Mouse (Mus musculus) midbrain, embryonic 11.5 days (tissue): Measurements from ENCODE around the gene Fam8a1. TPM values are rescaled to one million over a fixed set of nuclear protein-coding genes. Genes with fewer than 3 reads are reported as not detected.

Experiments
- ATAC-seq: fragments of 200-750 bp; cut with Nextera tagmentation; 2 replicates; pipeline ENCODE4 v1.8.0; 2017; ENCODE audit warnings: moderate TSS enrichment, moderate library complexity; ENCODE audit not compliant: low FRiP score
- DNase-seq: peaks from one replicate; pipeline ENCODE4 v3.0.0; 2015; ENCODE audit warnings: low spot score; ENCODE audit errors: missing footprints
- H3K27ac ChIP-seq: fragments of 300-500 bp; sonication (generic); 2 replicates; pipeline ENCODE4 v1.5.1; 2014; ENCODE audit warnings: low read depth, low read length
- H3K27me3 ChIP-seq: fragments of 300-500 bp; sonication (generic); 2 replicates; pipeline ENCODE4 v1.6.1; 2014; ENCODE audit warnings: mild to moderate bottlenecking, low read length, moderate library complexity, mixed read lengths; ENCODE audit not compliant: control insufficient read depth, insufficient read depth
- H3K36me3 ChIP-seq: fragments of 300-500 bp; sonication (generic); 2 replicates; pipeline ENCODE4 v1.6.1; 2014; ENCODE audit warnings: mild to moderate bottlenecking, low read length, moderate library complexity, mixed read lengths; ENCODE audit not compliant: control insufficient read depth, insufficient read depth
- H3K4me1 ChIP-seq: fragments of 300-500 bp; sonication (generic); 2 replicates; pipeline ENCODE4 v1.6.1; 2014; ENCODE audit warnings: low read length; ENCODE audit not compliant: control insufficient read depth, insufficient read depth
- H3K4me2 ChIP-seq: fragments of 300-500 bp; sonication (generic); 2 replicates; pipeline ENCODE4 v1.6.1; 2014; ENCODE audit warnings: mild to moderate bottlenecking, moderate library complexity
- H3K4me3 ChIP-seq: fragments of 300-500 bp; sonication (generic); 2 replicates; pipeline ENCODE4 v1.5.1; 2014; ENCODE audit warnings: low read depth, low read length
- H3K9ac ChIP-seq: fragments of 300-500 bp; sonication (generic); 2 replicates; pipeline ENCODE4 v1.6.1; 2014; ENCODE audit warnings: low read length
- H3K9me3 ChIP-seq: fragments of 300-500 bp; sonication (generic); 2 replicates; pipeline ENCODE4 v1.6.1; 2016; ENCODE audit warnings: low read length; ENCODE audit not compliant: control insufficient read depth
- WGBS: fragments of 180-500 bp; shearing (Covaris S2); extraction: QIAGEN DNeasy Blood & Tissue Kit; methylation state at CpG from one replicate; pipeline ENCODE4 v1.1.7; 2014; 5-methylcytosine and 5-hydroxymethylcytosine counted together
- polyA plus RNA-seq: library from polyadenylated mRNA; unstranded; fragments of >200 nt; fragmentation: Nextera tagmentation; extraction: Ambion mirVana; gene quantifications from 2 replicates; pipeline ENCODE4 v1.2.1, GENCODE M21; 2014

Fam8a1 gene
- polyA plus RNA-seq, result 12.6 and 13.9 TPM in 2 replicates

DNA sequence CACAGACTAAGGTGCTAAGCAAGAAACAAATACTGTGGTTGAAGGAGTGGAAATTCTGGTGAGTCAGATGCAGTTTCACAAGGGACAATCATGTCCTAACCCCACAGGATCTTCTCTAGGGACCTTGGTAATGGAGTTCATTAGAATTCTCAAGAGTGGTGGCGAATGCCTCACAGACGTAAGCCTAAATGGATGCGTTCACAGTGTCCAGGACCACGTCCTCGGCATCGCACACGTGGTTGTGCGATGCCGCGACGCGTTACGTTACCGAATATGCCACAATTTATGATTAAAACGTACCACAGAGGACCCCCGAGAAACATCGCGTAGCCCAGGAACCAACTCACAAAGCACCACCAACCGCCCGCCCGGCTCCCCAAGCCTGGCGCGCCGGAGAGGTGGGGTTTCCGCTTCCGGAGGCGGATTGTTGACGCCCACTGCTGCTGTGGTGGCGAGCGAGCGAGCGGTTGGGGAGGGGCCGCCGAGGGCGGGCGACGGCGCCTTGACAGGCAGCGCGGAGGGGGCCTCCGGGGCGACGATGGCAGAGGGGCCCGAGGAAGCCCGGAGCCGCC lies at the start of gene Fam8a1:
Gene Fam8a1 (plus strand): TSS at position 475 of the 572 bp plus-strand sequence.
- peaks cover 6% of the 10 kb centered on the region; the same call in 1 of the 2 replicates for H3K36me3 ChIP-seq
- ATAC-seq (peak; percentile 94), DNase-seq (peak; percentile 100)
- H3K4me1 ChIP-seq, result peaks cover 6% of the 10 kb centered on the region
- WGBS, result 1% methylated on average over 40 of the region's 46 CpGs
- peak within 1 kb of the TSS; percentile 4; the same call in 1 of the 2 replicates for H3K27ac ChIP-seq
- peak within 1 kb of the TSS; percentile 73 for H3K9ac ChIP-seq
- no peaks in the 10 kb centered on the region for H3K9me3 ChIP-seq
- H3K27me3 ChIP-seq, result no peaks in the 10 kb centered on the region
- H3K4me3 ChIP-seq, result peak within 1 kb of the TSS; percentile 95
- peak within 1 kb of the TSS; percentile 91 for H3K4me2 ChIP-seq

DNA sequence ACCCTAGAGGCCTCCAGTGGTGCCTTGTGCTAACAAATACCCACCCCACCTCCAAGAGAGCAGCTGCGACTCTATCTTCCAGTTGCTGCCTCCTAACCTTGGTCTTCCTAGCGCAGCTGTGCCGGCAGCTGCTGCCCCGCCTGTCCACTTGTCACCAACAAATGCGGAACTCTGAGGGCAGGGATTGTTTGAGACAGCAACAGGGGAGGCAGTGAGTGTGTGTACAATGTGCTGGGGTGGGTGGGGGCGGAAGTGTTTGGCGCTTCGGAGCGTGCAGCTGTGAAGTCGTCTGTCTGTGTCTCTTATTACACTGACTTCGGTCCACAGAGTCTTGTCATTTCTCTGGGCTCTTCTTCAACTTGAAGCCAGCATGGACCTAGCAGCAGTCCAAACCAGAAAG lies 49.7 kb upstream of the Fam8a1 start:
- DNase-seq (no peak), ATAC-seq (no peak)
- no peak overlapping the region for H3K9ac ChIP-seq
- no peaks in the 10 kb centered on the region for H3K9me3 ChIP-seq
- H3K4me2 ChIP-seq, result no peak overlapping the region
- H3K27ac ChIP-seq, result peak overlapping the region; percentile 4; the same call in 1 of the 2 replicates
- 62% methylated on average over 11 of the region's 11 CpGs for WGBS
- no peaks in the 10 kb centered on the region; the same call in 1 of the 2 replicates for H3K4me1 ChIP-seq
- no peaks in the 10 kb centered on the region for H3K36me3 ChIP-seq
- H3K4me3 ChIP-seq, result no peak overlapping the region
- no peaks in the 10 kb centered on the region for H3K27me3 ChIP-seq

DNA sequence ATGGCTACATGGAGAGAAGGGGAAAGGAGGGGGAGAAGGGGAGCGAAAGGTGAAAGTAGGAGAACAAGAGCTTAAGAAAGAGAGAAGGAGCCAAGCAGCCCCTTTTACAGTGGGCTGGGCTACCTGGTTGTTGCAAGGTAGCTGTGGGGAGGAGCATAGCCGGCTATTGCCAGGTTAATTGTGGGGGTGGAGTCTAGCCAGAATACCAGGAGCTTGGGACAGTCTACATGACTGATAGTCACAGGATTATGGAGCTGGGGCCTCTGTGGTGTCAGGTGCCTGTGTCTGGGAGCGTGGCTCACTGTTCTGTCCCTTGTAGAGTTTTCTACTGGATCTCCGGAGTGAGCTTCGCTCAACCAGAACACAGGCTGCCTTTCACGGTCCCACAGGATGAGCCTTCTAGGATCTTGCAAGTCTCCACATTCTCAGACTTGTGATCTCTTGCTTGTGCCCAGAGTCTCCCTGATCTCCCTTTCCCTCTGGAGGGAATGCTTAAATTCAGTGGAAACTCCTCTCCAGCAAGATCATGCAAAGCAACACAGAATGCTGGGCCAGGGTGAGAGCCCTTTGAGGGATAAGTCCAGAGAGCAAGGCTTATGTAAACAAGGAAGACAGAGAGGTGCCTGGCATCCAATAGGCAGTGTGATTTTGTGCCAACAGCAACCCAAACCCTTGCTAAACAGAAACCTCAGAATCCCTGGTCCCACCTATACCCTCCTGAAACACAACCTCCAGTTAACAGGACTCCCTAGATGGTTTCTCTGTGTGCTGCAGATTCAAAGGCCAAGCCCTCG lies 48.2 kb upstream of the Fam8a1 start:
- no peaks in the 10 kb centered on the region; the same call in 1 of the 2 replicates for H3K4me1 ChIP-seq
- H3K27ac ChIP-seq, result no peak overlapping the region
- H3K9me3 ChIP-seq, result no peaks in the 10 kb centered on the region
- no peak overlapping the region for H3K9ac ChIP-seq
- no peak overlapping the region for H3K4me3 ChIP-seq
- no peak for ATAC-seq
- no peak overlapping the region for H3K4me2 ChIP-seq
- H3K36me3 ChIP-seq, result no peaks in the 10 kb centered on the region
- no peaks in the 10 kb centered on the region for H3K27me3 ChIP-seq
- 89% methylated on average over 7 of the region's 7 CpGs for WGBS
- DNase-seq, result no peak

DNA sequence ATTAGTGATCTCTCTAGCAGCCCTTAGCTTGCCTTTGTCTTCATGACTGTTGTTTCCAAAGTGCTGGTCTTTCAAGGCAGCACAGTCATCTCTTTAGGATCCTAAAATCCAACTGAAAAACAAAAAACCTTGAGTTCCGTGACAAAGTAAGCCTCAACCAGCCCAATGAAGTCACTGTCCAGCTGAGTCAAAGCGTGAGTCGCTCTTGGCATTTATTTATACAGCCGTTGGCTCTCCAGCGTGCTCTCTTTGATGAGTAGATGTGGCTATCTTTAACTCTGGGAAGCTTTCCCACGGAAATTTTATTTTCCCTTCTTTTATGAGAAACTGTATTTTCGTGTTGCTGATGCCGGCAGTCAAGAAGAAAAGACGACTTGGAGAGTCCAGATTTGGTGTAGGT lies 42.7 kb upstream of the Fam8a1 start:
- DNase-seq (no peak), ATAC-seq (no peak)
- Histone ChIP-seq H3K27me3 (no peaks in the 10 kb centered on the region), H3K27ac (no peak overlapping the region), H3K4me1 (no peaks in the 10 kb centered on the region), H3K9ac (no peak overlapping the region), H3K36me3 (no peaks in the 10 kb centered on the region), H3K4me3 (no peak overlapping the region), H3K9me3 (no peaks in the 10 kb centered on the region), H3K4me2 (no peak overlapping the region)
- 91% methylated on average over 9 of the region's 9 CpGs for WGBS

DNA sequence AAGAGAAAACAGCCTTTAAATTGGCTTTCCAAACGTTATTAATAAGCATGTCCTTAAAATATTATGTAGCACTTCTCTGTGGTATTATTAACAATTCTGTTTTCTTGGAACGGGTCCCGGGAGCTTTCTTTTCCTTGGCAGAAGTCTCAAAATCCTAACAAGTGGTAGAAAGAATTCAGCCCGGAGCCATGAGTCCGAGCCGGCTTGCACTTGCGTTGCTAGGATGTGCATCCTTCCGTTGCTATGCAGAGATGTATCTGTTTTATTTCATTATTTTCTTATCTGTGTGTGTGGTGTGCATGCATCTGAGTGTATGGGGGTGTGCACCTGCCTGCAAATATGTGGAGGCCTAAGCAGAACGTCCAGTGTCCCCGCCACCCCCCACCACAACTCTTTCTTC lies 41.5 kb upstream of the Fam8a1 start:
- Histone ChIP-seq H3K36me3 (no peaks in the 10 kb centered on the region), H3K9me3 (no peaks in the 10 kb centered on the region), H3K9ac (no peak overlapping the region), H3K27ac (no peak overlapping the region), H3K27me3 (no peaks in the 10 kb centered on the region), H3K4me2 (no peak overlapping the region), H3K4me1 (no peaks in the 10 kb centered on the region), H3K4me3 (no peak overlapping the region)
- DNase-seq, result no peak
- 91% methylated on average over 10 of the region's 10 CpGs for WGBS
- no peak for ATAC-seq

DNA sequence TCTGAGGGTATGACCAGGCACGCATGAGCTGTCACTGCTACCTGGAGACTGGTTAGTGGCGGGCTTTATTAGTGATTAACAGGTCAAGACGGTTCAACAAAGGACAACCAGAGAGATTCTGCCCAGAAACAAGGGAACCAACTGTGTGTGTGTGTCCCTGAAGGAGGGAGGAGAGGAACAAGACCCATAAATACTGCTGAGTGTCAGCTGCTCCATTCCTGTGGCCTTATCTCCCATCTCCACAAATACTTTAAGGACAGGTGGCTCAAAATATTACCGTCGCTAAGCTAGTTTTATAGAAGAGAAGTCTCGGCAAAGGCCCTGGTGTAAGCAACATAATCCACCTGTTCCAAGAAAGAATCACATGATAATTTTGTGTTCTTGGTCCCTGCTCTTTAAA lies 39.9 kb upstream of the Fam8a1 start:
- no peak overlapping the region for H3K9ac ChIP-seq
- H3K36me3 ChIP-seq, result no peaks in the 10 kb centered on the region
- H3K4me1 ChIP-seq, result peaks cover 8% of the 10 kb centered on the region; the same call in 1 of the 2 replicates
- no peaks in the 10 kb centered on the region for H3K9me3 ChIP-seq
- no peak overlapping the region for H3K27ac ChIP-seq
- H3K27me3 ChIP-seq, result no peaks in the 10 kb centered on the region
- ATAC-seq, result no peak
- no peak for DNase-seq
- no peak overlapping the region for H3K4me2 ChIP-seq
- 92% methylated on average over 6 of the region's 6 CpGs for WGBS
- H3K4me3 ChIP-seq, result no peak overlapping the region

DNA sequence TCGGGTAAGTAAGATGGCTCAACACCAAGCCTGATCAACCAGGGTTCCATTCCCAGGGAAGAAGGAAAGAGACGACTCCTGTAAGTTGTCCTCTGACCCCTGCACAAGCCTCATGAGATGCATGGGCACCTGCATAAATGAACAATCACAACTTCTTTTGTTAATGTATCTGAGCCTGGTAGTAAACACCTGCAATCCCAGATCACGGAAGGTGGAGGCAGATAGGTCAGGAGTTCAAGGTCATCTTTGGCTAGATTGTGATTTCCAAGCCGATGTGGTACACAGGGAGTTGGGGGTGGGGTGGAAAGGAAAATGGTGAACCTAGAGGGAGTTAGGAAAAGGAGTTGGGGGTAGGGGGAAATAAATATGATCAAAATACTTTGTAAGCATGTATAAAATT lies 36.5 kb upstream of the Fam8a1 start:
- peaks cover 12% of the 10 kb centered on the region; the same call in 1 of the 2 replicates for H3K4me1 ChIP-seq
- H3K9me3 ChIP-seq, result no peaks in the 10 kb centered on the region
- no peak overlapping the region for H3K27ac ChIP-seq
- 66% methylated on average over 4 of the region's 4 CpGs for WGBS
- H3K36me3 ChIP-seq, result 0 out of 2 replicates have a peak, but pooled peaks cover 2% of the 10 kb centered on the region
- no peak overlapping the region for H3K9ac ChIP-seq
- no peak for DNase-seq
- H3K27me3 ChIP-seq, result no peaks in the 10 kb centered on the region
- H3K4me2 ChIP-seq, result no peak overlapping the region
- no peak overlapping the region for H3K4me3 ChIP-seq
- ATAC-seq, result no peak

DNA sequence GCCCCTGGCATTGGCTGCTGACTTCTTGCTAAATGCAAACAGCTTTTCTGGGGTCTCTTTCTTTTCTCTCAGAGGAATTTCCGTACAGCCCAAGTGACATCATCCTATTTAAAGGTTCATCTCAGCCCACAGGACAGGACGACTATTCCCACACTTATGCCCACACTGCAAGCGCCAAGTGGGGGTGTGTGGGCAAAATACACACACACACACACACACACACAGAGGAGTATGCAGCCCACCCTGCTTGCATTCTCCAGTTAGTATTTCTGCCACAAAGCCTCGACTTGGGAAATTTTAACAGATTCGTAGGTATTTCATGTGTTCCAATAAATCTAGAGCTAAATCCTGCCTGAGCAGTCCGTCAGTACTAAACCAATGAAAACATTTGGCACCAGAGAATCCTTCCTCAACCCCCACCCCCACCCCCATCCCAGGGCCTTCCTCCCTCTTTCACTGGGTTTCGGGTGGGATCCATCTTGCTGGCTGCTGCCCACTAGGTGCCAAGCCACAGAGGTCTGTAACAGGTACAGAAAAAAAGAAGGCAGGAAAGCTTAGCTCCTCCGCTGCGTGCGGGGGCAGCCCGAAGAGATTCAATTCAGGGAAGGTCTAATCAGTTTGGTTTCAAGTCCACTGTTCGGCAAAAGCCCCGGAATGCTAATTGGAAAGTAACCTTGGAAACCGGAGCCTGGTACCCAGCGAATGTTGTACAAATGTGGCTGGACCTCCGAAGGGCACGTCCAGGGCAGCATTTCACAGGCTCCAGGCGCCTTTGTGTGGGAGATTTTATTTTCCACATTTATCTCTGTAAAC lies 35.8 kb upstream of the Fam8a1 start:
- H3K4me1 ChIP-seq, result peaks cover 12% of the 10 kb centered on the region; the same call in 1 of the 2 replicates
- no peaks in the 10 kb centered on the region for H3K27me3 ChIP-seq
- peak; percentile 90 for ATAC-seq
- peak overlapping the region; percentile 55 for H3K9ac ChIP-seq
- H3K4me2 ChIP-seq, result peak overlapping the region; percentile 40
- peak; percentile 94 for DNase-seq
- WGBS, result 30% methylated on average over 18 of the region's 18 CpGs
- 0 out of 2 replicates have a peak, but pooled peaks cover 2% of the 10 kb centered on the region for H3K36me3 ChIP-seq
- H3K4me3 ChIP-seq, result peak overlapping the region; percentile 15
- H3K27ac ChIP-seq, result peak overlapping the region; percentile 83
- H3K9me3 ChIP-seq, result no peaks in the 10 kb centered on the region
